Mouse (Mus musculus) thymus, postnatal 4 days (tissue): ENCODE measurements around the gene Jakmip3.

Experiments used
- DNase-seq: peaks from one replicate; pipeline ENCODE4 v3.0.0; 2021

The Jakmip3 gene

DNA sequence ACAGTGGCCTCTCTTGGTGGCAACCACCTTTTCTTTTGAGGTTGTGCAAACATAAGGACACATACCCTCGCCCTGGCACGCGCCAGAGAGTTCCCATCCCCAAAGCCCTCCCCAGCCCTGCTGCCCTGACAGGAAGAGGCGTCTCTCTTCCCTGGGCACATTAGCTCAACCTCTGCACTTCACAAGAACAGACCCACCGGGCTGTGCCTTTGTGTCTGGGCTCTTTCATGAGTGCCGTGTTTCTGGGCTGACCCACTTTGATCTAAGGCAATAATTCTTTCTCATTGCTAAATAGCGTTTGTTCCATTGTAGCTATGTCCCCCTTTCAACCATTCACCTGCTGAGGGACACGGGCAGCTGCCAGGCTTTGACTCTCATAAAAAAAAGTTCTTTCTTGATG is 7.8 kb downstream of the Jakmip3 start:
- DNase-seq = no peak

DNA sequence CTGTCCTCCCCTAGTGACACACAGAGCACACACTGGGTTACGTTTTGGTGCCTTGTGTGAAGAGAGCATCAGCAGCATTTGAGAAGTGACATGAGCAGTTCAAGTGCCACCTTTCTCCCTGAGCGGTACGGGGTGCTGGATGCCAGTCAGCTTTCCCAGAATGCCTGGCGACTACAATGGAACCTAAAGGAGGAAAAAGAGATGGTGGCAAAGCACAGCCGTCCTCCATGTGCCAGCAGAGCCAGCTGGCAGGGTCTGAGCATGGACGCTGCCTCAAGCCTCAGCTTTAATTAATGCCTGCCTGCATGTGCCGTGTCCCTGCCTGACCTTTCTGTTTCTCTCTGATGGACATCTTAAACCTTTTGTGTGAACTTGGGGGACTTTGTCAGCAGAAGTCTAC is 15.3 kb downstream of the Jakmip3 start:
- DNase-seq = no peak

DNA sequence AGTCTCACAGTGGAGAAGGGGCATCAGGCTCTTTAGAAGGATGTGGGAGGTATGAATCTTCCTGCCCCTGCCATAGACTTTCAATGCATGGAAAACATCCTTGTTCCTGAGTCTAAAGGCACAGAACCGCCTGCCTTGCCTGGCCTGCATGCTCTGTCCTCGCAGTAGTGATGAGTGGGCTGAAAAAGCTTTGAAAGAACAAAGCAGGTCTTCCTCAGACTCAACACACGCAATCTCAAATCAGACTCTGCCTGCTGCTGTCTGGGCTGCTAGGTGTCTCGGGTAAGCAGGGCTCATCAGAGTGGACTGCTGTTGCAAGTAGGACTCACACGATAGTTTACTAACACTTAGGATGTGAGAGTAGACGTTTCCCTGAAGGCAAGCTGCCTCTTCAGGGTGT is 16.6 kb downstream of the Jakmip3 start:
- DNase-seq = no peak

DNA sequence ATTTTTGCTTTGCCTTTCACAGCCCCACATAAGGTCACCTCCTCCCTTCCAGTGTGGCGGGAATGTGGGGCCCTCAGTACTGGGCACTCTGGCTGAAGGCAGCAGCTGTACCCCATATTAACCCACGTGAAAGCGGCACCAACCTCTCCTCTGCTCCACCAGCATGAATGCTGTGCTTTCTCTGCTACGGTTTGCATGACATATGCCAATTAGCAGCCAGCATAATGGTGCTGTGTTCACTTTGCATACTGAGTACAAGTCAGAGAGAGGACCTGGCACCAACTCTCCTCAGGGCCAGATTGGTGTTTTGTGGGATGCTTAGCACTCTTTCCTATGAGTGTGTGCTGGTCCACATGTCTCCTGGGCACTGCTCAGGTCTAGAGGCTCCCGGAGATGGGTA is 19.2 kb downstream of the Jakmip3 start:
- no peak for DNase-seq

DNA sequence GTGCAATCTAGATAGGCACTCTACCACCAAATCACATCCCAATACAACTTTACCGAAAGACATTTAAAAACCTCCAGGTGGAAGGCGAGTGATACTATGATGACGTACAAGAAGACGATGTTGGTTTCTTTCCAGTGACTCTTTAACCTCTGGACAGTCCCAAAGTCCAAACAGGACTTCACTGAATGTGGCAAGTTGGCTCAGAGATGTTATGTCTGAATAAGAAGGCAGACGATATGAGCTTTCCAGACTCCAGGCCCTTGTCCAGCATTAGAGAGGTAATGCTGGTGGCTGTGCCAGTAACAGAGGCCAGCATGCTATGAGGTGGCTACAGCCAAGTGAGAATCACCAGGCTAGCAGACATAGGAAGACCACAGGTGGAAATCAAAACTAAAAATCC is 23.2 kb downstream of the Jakmip3 start:
- DNase-seq = no peak

DNA sequence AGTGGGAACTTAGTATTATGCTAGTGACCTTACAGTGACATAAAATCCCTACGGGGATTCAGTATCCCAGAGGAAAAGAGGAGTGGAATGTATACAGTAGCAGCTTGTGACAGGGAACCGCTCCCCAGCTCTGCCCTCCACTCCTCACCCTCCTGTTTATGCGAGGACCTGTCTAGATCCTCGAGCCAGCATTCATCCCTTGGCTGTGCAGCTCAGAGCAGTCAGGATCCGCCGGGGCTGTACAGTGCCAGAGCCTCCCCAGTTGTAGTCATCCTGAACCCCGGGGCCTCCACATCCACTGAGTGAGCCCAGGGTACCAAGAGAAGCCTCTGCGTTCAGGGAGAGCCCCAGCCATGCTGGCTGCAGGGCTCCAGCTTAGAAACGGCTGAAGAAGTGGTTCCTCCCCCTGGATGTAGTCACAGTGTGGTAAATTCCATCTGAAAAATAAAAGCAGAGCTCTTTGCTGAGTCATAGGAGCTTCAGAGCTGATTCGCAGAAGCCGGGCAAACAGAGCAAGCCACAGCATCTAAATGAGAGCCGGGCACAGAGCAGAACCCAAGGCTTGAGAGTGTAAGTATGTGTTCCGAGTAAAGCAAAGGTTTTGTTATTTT is 27.6 kb downstream of the Jakmip3 start:
- no peak for DNase-seq

DNA sequence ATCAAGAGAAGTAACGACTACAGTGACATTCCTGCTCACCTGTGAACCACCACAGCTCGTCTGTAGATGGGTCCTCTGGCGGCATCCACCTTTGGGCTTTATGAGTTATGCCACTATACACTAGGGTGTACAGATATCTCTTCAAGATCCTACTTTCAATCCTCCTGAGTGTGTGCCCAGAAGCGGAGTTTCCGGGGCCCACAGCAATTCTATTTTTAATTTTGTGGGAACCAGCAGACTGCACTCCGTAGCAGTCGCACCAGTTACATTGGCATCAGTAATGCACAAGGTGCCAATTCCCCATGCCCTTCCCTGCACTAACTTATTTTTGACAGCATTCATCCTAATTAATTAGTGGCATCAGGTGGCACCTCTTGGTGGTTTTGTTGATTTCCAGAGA is 37.0 kb downstream of the Jakmip3 start:
- no peak for DNase-seq

DNA sequence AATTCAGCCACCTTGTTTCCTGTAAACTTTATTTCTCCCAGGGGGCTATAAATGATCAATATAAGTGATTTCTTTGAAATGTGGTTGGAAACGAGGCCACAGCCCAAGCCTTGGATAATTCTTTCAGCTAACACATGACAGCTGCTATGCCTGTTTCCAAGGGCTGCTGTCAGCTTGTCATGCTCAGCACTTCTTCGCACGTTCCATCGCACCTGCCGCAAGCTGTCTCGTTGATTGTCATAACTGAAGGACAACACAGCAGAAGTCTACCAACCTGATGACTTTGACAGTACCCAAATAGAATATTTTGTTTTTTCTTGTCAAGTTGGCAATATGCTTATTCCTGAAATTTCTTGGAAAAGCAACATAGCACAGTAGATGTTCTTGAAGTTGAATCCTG is 44.0 kb downstream of the Jakmip3 start:
- DNase-seq = no peak

DNA sequence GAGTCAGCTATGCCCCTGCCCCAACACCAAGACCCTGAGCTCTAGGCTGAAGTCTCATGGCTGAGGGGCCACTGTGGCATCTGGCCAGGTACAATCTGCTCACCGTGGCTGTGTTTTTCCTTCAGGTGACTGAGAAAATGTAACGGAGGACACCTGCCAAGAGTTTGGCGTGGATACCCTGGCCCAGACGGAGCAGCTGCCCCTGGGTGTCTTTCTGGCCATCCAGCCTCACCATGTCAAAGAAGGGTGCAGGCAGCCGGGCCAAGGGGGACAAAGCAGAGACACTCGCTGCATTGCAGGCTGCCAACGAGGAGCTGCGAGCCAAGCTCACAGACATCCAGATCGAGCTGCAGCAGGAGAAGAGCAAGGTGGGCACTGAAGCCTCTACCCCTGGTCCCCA is 48.6 kb downstream of the Jakmip3 start:
- no peak for DNase-seq

DNA sequence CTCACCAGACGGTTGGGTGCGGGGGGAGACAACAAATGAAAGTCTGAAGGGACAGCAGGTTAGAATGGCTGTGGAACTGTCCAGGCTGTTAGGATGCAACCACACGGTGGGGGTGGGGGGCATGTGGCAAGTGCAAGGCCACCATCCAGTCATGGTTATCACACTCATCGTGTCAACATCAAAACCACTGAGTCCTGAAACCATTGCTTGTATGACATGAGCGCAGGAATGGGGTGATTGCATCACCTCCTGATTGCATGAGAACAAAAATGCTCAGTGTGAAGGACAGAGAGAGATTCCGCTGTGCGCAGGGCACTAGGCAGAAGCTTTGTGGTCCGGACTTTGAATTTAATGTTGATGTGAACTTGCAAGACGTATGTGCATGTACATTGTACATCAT is 62.2 kb downstream of the Jakmip3 start:
- no peak for DNase-seq

DNA sequence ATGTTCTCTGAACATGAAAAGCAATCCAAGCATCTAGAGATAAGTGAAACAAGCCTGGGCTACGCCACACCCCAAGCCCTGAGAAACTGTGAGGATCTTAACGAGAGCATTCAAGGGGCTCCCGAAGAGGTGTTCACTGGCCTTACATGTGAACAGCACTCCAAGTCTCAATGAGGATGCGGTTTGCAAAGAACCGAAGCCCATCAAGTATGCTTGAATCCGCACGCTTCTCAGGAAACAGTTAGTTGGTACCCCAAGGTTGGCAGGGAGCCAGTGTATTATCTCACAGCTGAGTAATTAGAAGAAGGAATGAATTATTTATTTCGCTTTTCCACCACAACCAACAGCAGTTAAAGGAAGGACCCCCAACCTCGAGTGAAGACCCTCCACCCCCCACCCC is 62.7 kb downstream of the Jakmip3 start:
- DNase-seq = no peak

DNA sequence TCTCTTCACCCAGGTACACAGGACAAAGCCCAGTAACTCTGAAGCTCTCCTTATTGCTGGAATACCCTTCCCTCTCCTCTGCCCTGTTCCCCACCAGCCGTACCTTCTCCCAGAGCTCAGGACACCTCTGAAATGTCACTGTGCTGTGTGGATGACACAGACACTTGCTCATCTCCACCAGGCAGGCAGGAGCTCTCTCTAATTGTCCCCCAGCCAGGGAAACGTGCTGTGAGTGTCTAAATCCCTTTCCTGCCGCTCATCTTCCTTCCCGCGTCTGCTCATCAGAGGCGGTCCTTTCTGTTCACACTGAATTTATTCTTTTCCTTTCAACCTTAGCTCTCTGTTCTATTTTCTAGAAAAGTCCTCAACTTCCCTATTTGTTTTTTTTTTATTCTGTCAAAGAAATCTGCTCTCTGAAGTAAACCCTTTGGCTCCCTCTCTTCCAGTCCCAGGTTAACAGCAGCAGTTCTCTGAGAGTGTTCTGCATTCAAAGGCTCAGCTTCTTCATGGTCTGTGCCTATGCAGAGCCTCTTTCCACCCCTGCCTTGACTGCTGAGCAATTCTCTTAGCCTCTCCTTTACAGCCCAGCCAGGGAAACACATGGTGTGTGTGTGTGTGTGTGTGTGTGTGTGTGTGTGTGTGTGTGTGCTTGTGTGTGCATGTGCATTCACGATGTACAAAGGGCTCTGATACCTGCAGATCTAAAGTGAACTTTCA is 69.4 kb downstream of the Jakmip3 start:
- DNase-seq = no peak

DNA sequence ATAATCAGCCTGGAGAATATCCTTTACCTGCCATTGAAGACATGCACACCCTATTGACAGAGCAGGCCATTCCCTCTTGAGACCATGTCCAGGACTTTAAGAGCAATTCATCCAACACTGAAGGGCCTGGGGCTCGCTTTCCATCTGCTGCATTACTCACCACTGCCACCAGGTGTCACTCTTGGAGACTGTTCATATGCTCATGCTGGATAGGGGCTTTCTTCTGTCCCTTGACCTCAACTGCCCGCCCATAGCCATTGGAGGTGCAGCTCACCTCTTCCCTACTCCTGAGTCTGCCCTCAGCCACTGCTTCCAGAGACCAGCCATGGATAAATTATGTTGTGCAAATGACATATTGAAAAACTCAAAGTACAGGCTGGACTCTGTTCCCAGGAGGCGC is 70.5 kb downstream of the Jakmip3 start:
- peak; percentile 73 for DNase-seq

DNA sequence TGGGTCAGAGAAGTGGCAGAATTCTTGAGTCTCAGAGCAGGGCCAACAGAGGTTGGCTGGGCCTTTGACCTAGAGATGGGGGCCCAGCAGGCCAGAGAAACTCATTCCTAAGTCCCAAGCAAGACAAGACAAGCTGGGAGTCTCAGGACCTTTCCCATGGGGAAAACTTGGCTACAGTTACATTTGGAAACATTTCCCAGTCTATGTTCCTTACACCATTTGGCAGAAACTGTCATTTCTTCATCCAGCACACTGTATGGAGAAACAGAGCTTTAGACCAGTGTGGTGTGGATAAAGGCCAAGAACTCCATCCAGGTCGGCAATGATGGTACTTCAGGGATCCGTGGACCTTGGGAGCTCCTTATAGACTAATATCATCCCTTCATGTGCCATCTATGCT is 71.1 kb downstream of the Jakmip3 start:
- DNase-seq = no peak

DNA sequence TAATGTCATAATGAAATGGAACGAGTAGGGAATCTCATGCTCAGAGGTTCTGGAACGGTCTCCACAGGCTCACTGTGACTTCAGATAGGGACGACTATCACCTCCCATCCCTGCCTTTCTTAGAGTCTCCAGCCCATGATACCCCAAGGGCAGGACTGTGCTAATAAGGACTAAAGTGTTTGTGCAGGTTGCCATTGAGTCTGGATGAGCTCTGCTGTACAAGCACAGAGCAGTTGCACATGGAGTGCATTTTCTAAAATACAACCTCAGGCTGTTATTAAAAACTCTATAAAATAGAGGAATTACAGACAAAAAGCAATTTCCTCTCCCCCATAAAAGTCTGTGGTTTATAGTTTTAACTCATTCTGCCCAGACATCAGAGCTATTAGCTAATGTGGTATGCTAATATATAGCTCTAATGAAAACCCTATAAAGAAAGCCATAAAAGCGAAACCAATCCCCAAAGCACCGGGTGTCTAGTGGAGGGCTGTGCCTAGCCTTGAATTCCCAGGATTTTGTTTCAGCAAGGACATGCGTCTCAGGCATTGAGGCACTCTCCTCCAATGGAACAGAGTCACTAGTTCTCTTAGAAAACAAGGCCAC is 72.3 kb downstream of the Jakmip3 start:
- no peak for DNase-seq

DNA sequence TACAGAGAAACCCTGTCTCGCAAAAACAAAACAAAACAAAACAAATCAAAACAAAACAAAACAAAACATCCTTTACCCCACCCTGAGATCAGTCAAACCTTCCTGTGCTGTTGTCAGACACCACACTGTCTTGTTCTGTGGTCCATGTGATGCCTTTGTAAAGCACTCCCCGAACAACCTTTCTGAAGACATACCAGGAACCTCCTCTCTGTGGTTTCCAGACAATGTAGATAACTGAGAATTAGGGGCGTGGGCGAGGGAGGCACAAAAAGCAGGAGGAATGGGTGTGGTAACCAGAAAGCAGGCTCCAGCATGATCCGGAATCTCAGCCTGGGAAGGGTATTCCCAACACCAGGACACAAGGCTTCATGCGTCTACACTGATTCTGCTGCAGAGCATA is 74.6 kb downstream of the Jakmip3 start:
- DNase-seq = no peak

DNA sequence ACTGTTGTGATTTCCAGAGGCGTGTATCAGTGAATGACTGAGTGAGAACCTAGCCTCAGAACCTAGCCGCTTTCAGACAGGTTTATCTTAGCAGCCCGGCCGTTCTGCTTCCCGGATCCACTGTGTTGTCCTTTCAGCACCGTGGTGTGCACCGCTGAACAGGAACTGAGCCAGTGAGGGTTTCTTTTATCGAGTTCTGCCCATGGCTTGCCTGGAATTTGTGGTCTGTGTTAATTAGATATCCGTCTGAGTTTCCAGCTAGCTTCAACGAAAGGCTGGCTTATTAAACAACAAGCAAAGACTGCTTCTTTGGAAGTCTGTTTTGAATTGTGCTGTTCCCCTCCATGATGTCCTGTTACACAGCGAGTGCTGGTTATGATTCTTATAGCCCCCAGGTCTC is 75.8 kb downstream of the Jakmip3 start:
- DNase-seq = no peak

DNA sequence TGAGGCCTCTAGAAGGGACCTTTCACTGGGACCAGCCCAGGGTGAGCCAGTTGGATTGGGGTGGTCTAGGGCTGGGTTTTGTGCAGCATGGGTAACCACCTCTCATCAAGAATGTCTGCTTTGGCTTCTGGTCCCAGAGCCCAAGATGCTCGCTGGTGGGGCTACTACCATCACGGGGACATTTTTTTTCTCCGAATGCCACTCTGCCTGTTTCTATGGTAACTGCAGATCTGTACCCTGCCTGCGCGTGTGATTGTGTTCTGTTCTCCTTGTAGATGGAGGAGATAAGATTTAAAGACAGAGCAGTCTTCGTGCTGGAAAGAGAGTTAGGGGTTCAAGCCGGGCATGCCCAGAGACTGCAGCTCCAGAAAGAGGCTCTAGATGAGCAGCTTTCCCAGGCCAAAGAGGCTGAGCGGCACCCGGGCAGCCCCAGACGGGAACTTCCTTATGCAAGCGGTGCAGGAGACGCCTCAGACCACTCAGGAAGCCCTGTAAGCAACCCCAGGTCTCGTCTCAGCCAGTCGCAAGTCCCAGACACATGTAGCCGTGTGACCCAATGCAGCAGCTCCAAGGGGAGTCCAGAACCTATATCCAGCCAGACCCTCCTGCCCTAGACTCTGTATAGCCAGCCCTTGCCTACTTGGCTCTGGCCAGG is 76.8 kb downstream of the Jakmip3 start:
- DNase-seq = no peak

DNA sequence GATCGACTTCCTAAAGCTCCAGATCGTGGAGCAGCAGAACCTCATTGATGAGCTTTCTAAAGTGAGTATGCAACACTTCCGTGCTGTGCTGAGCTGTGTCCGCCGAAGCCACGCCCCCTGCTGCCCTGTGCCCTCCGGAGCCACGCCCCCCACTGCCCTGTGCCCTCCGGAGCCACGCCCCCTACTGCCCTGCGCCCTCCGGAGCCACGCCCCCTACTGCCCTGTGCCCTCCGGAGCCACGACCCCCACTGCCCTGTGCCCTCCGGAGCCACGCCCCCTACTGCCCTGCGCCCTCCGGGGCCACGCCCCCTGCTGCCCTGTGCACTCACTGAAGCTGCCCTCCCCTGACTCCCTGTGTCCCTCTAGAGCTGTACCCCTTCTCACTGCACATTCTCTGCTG is 80.4 kb downstream of the Jakmip3 start:
- DNase-seq = peak; percentile 30

DNA sequence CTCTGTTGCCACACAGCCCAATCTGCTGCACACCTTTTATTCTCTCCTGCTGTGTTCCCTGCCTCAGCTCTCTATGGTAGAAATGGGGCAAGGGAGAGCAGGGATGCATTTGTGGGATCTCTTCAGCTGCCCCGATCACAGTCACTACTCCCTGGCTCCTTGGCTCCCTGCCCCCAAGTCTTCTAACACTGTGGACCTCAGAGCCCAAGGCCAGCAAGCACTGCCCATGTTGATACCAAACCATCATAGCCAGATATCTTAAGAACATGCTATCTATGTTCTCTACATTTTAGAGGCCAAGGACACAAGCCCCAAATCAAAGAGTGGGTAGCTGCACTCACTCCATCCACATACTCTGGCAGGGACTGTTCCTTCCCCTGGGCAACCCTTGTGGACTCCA is 80.8 kb downstream of the Jakmip3 start:
- DNase-seq = no peak

DNA sequence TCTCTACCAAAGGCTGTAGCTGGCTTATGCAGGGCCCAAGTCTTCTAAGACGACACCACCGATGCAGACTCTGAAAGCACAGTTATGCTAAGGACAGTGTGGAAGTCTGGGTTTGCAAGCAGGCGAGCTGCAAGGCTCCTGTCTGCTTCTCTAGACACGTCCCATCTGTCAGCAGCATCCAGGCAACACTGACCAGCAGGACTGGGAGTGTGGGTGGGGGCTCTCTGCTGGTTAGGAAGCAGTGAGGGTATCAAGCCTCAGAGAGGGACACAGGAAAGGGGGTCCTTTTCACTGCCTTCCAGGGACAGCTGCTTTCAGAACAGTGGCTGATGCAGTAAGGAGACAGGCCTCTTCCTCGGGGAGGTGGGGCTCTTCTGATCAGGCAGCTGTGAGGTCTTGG is 86.6 kb downstream of the Jakmip3 start:
- no peak for DNase-seq

DNA sequence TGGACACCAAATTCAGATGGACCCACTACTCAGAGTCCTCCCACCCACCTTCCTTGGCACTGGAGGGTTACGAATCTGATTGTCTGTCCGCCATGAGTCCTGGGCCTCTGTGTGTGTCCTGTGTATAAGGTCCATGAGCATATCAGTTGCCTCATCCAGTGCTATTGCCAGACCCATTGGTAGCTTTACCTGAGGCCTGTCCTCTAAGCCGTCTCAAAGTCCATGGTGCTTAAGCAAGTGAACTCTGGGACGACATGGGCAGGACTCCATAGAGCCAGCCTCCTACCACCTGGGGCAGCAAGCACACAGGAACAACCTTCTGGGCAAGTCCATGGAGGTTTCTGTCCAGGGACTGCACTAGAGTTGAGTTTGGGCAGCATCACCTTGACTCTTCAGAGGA is 90.7 kb downstream of the Jakmip3 start:
- DNase-seq = no peak

DNA sequence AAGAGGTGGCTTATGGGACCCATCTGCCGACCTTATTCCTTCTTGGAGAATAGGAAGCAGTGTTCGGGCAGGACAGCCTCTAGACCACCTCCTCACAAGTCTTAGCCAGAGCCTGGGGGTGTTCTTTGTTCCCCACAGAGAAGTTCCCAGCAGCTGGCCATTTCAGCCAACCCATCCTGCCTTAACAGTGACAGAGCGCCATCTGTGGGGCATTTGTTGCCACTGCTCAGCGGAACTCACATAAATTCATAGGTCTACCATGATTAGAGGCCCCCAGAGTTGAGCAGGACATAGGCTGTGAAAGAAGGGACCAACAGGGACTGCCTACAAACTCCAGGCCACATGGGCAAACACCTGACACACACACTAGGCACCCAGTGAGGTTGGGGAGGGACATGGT is 122.9 kb downstream of the Jakmip3 start:
- peak; percentile 36 for DNase-seq

DNA sequence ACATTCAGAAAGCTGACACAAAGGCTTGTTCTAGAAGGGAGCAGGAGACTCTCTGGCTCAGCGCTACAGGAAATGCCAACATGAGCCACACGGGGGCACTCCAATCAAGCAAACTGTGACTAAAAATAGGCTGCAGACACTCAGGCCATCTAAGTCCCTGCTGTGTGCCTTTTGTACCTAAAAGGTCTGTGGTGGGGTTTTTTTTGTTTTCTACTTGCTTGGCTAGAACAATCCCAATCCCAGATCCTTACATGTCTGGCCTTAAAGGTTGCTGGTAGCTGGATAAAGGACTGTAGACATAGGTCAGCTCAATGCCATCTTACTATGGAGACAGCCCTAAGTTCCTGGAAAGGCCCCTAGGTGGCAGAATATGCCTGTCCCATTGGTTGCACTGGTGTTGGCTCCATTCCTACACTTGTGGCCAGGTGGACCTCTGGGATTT is 127.7 kb downstream of the Jakmip3 start:
- peak; percentile 75 for DNase-seq
